Mouse (Mus musculus): ENCODE measurements at regions not wholly inside any gene's neighbourhood (a gene's known extent, or its start where the extent isn't known, plus 50 kb on each side); places are given as distances from the start of the nearest gene placed in this dataset.

DNA sequence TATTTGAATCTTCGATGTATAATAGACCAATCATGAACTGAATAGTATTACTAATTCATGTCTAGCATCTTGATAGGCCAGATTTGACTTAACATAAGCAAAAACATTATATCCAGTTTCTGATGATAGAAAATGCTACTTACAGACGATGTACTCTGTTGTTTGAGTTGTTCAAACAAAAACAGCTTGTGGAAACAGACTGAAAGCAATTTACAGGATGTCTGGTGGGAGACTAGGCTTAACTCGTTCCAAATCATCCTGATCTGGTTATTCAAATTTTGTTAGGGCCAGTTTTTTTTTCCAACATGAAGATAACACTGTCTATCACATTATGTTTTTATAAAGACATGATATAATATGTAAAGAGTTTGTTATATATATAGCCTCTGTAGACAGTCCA lies 369.4 kb upstream of the Igbp1b start:
- no peak for DNase-seq (ENCODE audit: low read depth, low spot score)

DNA sequence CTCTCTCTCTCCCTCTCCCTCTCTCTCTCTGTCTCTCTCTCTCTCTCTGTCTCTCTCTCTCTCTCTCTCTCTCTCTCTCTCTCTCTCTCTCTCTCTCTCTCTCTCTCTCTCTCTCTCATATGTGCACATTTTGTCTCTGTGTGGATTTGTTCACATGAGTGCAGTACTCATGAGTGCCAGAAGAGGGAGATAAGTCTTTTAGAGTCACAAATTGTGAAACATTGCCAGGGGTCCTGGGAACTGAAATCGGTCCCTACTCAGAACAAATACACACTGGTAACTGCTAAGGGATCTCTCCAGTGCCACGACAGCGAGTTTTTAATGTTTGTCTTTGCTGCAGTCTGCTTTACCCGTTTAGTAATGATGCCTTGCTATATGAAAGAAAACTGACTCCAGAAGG lies 356.2 kb upstream of the Igbp1b start:
- DNase-seq (ENCODE audit: low read depth, low spot score): peak; percentile 79

DNA sequence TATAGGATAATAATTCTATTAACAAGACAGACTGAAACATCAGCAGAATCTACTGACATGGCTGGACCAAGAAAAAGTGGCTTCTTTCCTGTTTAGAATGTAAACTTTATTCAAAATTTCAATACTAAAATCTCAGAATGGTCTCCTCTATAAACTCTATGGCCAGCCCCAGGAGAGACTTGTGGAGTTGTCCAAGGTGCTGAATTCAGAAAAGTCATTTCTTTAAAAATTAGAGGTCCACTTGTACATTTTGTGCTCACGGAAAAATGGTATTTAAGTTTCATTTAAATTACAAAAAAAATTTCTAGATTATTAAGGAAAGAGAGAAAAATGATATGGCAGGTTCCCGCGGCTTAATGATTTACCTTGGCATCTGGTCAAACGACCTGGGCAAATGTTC lies 352.2 kb upstream of the Igbp1b start:
- no peak for DNase-seq (ENCODE audit: low read depth, low spot score)
